Mouse (Mus musculus) brain, embryonic 14.5 days (tissue): ENCODE measurements at regions not wholly inside any gene's neighbourhood (a gene's known extent, or its start where the extent isn't known, plus 50 kb on each side); places are given as distances from the start of the nearest gene placed in this dataset.

Experiments used
- DNase-seq: peaks from one replicate; pipeline ENCODE4 v3.0.0-alpha.2; 2011; ENCODE audit warnings: low read depth
- CTCF ChIP-seq: fragments of 200-500 bp; IDR thresholded peaks from 2 replicates; pipeline ENCODE4 v1.5.1; 2012; ENCODE audit warnings: inconsistent platforms, mild to moderate bottlenecking, moderate library complexity, borderline replicate concordance; ENCODE audit not compliant: insufficient read depth, insufficient read length; ENCODE audit errors: extremely low read depth
- POLR2A ChIP-seq: fragments of 200-500 bp; IDR thresholded peaks from 2 replicates; pipeline ENCODE4 v1.6.1; 2012; ENCODE audit warnings: mild to moderate bottlenecking, inconsistent platforms, borderline replicate concordance; ENCODE audit not compliant: poor library complexity, insufficient read depth, insufficient read length, severe bottlenecking; ENCODE audit errors: extremely low read depth

DNA sequence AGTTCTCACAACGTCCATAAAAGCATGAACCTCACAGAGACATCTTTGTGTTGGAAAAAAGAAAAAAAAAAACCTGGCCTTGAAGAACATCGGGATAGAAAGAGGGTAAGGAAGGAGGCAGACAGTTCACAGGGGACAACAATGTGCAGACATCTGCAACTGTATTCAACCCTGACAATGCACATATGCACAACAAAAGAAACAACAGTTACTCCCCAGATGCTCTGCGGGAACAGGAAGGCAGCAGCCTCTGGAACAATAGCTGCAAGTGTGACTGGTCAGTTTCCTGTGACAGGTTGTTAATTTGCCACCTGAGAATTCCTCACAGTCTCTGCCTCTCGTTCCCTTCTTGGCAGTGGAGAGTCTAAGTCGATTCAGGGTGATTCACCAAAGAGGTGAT is 100.5 kb upstream of the Cnr1 start:
- no peak for DNase-seq
- TF ChIP-seq CTCF = no peak

DNA sequence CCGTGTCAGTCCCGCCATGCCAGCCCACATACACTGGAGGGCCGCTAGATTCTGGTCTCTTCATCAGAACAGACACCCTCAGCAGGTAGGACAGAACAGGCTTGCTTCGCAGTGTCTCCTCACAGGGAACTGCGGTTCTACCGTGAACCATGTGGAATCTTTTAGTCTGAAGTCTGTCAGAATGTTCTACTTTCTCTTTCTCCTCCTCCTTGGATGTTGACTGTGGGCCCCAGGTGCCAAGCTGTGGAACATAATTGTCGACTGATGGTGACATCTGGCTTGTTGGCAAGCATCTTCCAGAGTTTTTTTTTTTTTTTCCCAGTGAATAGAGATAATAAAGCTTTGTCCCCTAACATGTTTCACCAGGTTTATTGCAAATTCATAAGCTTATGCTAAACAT is 91.3 kb upstream of the Cnr1 start:
- DNase-seq = peak; percentile 67
- no peak for TF ChIP-seq POLR2A
- no peak for TF ChIP-seq CTCF

DNA sequence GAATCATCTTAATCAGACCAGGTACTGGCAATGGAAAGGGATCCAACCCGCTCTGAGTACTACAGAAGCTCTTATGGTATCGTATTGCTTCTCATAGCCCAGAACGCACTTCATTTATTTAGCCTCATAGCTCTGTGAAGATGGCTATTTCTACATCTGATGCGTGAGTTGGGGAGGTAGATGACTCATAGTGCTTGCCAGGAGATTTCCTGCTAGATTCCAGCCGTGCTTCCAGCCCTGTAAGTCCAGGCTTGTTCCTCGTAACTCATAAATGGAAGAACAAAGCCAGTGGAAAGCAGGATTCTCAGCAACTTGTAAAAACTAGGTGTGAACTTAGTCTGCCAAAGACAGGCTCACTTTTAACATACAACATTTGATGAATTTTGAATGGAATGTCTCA is 86.0 kb upstream of the Cnr1 start:
- DNase-seq = no peak
- no peak for TF ChIP-seq CTCF
- no peak for TF ChIP-seq POLR2A

DNA sequence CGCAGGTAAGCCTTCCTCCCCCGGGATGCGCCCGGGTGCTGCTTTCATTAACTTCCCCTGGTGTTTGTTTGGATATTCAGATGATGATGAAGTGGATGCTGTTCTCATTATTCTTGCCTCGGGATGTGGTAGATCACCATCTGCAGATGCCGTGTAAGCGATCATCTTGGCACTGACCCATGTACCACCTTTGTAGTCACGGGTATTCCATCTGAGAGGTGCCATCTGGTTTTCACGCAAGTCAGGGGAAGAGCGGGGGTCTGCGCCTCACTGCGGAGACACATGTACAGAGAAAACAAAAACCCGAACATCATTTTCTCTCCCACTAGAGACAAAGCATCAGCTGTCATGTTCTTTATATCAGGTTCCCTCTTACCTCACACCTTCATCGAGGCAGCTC is 84.3 kb upstream of the Cnr1 start:
- peak; percentile 84 for DNase-seq
- no peak for TF ChIP-seq CTCF
- no peak for TF ChIP-seq POLR2A

DNA sequence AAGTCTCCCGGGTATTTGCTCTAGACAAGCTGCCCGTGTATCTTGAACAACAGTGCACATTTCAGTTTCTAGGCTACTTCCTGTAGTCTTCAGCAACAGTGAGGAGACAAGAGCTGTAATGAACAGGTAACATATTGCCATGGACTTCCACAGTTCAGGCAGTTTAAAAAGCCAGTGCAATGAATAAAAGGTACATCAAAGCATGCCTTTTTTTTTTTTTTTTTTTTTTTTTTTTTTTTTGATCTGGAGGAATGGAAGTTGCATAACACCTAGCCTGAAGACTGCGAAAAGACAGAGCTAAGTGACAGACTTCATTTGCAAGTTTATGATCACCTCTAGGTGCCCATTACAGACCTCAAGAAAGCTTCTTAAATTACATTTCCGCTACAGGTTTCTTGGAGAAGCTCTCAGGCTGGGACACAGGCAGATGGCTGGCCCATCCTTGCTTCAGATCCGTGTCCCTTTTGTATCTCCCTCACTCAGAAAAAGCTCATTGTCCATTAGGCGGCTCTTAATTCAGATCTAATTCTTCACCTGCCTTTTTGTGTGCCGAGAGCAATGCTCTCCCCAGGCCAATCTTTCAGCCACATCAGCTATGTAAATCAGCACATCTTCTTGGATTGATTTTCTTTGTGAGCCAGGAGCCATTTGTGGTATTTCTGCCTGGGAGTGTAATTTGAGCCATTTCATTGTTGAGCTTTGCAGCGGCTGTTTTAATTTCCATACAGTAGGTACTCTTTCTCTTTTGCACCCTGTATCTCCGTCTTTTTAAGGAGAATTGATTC is 78.6 kb upstream of the Cnr1 start:
- peak; percentile 65 for DNase-seq
- TF ChIP-seq POLR2A = no peak

DNA sequence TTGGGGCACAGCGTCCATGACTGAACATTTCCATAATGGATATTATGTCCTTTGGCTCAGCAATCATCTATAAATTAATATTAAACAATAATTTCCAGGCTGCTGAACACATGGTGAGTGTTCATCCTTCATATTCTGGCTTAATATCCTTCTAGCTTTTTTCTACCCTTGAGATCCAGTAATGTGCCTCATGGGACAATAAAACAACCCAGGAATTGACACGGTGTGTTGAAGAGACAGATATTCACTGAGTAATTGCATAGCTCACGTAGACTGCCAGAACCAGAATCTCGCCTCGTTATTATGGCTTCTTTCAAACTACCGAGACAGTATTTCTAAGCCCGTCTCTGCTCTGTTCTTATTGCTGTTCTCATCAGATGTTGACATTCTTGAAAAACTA is 74.1 kb upstream of the Cnr1 start:
- TF ChIP-seq POLR2A = no peak
- no peak for TF ChIP-seq CTCF
- no peak for DNase-seq

DNA sequence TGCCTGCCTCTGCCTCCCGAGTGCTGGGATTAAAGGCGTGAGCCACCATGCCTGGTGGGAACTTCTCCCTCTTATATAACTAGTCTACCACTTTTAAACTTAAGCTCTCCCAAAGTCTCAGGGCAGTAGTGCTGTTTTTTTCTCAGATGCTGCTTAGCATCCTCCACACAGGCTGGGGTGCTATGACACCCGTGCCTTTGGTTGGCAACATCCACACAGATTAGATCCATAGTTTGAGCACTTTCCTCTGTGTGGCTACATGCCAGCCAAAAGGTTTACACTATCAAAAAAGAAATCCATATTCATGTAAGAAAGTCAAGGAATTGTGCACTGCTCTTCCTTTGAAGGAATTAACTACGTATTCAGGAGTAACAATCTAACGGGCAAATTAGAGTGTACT is 72.1 kb upstream of the Cnr1 start:
- no peak for DNase-seq
- TF ChIP-seq POLR2A (no peak), CTCF (no peak)

DNA sequence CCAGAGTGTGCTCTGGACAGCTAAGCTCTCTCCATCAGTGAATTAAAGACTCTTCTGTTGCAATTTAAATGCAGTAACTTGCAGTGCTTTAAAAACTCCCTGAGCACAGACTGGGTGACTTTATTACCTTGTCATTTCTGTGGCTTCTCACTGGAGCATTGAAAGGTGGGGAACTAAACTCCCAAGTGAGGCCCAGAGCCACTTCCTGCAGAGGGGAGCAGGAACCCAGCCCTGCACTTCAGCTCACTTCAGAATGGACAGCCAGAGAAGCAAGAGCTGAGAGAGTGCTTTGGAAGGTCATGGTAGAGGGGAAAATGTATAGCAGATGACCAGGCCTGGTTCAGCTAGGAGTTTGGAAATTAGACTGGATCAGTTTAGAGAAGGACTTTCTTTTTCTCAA is 69.3 kb upstream of the Cnr1 start:
- DNase-seq = no peak
- TF ChIP-seq CTCF (no peak), POLR2A (no peak)

DNA sequence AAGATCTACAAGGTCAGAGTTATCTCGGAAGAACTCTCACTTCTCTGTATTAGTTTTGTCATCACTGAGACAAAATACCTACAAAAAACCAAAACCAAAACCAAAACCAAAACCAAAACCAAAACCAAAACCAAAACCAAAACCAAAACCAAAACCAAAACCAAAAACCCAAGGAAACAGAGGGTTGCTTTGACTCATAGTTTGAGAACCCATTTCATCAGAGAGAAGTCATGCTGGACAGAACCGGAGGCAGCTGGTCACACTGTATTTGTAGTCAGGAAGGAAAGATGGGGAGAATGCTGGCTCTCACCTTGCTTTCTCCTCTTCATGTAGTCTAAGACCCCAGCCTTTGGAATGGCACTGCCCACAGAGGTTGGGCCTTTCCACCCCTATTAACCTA is 57.3 kb upstream of the Cnr1 start:
- TF ChIP-seq CTCF = no peak
- no peak for TF ChIP-seq POLR2A
- DNase-seq = no peak

DNA sequence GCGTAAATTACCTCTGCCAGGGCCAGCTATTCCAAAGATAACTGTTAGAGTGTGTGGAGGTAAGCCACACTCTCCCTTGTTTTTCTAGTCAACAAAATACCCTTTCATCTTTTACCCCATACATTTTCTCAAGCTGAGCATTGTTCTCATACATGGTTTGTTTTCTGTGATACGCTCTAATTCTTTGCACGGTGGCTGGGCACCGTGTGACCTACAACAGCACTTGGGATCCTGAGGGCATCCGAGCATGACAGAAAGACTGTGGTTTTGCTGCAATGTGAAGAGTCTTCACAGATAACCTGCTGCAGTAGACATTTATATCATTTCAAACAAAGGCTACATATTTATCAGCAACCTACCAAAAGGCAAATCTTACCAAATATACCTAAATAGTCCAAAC is 55.1 kb upstream of the Cnr1 start:
- TF ChIP-seq POLR2A = no peak
- TF ChIP-seq CTCF = no peak
- DNase-seq = no peak
